Mouse (Mus musculus) forebrain, postnatal 0 days (tissue): ENCODE measurements around the gene B4galt1. TPM values are rescaled to one million over a fixed set of nuclear protein-coding genes. Genes with fewer than 3 reads are reported as not detected.

Source experiments
- ATAC-seq: fragments of 200-750 bp; cut with Nextera tagmentation; 2 replicates; pipeline ENCODE4 v1.8.0; 2017; ENCODE audit warnings: mild to moderate bottlenecking, moderate library complexity
- DNase-seq: peaks from one replicate; pipeline ENCODE4 v3.0.0-alpha.2; 2015
- H3K27ac ChIP-seq: fragments of 300-500 bp; sonication (generic); 2 replicates; pipeline ENCODE4 v1.5.1; 2014; ENCODE audit warnings: low read depth, mild to moderate bottlenecking, antibody characterized with exemption, low read length, moderate library complexity, mixed read lengths
- H3K27me3 ChIP-seq: fragments of 300-500 bp; sonication (generic); 2 replicates; pipeline ENCODE4 v1.6.1; 2014; ENCODE audit warnings: mild to moderate bottlenecking, low read length, mixed read lengths; ENCODE audit not compliant: insufficient read depth
- H3K36me3 ChIP-seq: fragments of 300-500 bp; sonication (generic); 2 replicates; pipeline ENCODE4 v1.6.1; 2014; ENCODE audit warnings: mild to moderate bottlenecking, moderate library complexity; ENCODE audit not compliant: insufficient read depth
- H3K4me1 ChIP-seq: fragments of 300-500 bp; sonication (generic); 2 replicates; pipeline ENCODE4 v1.6.1; 2014; ENCODE audit warnings: antibody characterized with exemption; ENCODE audit not compliant: insufficient read depth
- H3K4me2 ChIP-seq: fragments of 300-500 bp; sonication (generic); 2 replicates; pipeline ENCODE4 v1.6.1; 2014; ENCODE audit warnings: low read depth, mild to moderate bottlenecking, moderate library complexity
- H3K4me3 ChIP-seq: fragments of 300-500 bp; sonication (generic); 2 replicates; pipeline ENCODE4 v1.5.1; 2014; ENCODE audit warnings: low read depth, low read length, mixed read lengths
- H3K9ac ChIP-seq: fragments of 300-500 bp; sonication (generic); 2 replicates; pipeline ENCODE4 v1.6.1; 2014; ENCODE audit warnings: mild to moderate bottlenecking
- H3K9me3 ChIP-seq: fragments of 300-500 bp; sonication (generic); 2 replicates; pipeline ENCODE4 v1.6.1; 2016; ENCODE audit warnings: low read length
- CTCF ChIP-seq: sonication (generic); IDR thresholded peaks from 2 replicates; pipeline ENCODE4 v1.5.1; 2016; ENCODE audit warnings: antibody characterized with exemption, control low read depth, low read depth
- WGBS: fragments of 180-500 bp; shearing (Covaris S2); extraction: QIAGEN DNeasy Blood & Tissue Kit; methylation state at CpG from one replicate; pipeline ENCODE4 v1.1.7; 2014; 5-methylcytosine and 5-hydroxymethylcytosine counted together
- polyA plus RNA-seq: library from polyadenylated mRNA; unstranded; fragments of >200 nt; fragmentation: Nextera tagmentation; extraction: Ambion mirVana; gene quantifications from 2 replicates; pipeline ENCODE4 v1.2.1, GENCODE M21; 2015
- total RNA-seq: library from RNA; depleted of rRNA; stranded (reverse); fragments of >200 nt; gene quantifications from 2 replicates; pipeline ENCODE4 v1.2.3, GENCODE M21; 2014

The B4galt1 gene
- total and polyA plus RNA-seq, 2 experiments from 2014 or later, result 4.9 to 10.0 TPM

DNA sequence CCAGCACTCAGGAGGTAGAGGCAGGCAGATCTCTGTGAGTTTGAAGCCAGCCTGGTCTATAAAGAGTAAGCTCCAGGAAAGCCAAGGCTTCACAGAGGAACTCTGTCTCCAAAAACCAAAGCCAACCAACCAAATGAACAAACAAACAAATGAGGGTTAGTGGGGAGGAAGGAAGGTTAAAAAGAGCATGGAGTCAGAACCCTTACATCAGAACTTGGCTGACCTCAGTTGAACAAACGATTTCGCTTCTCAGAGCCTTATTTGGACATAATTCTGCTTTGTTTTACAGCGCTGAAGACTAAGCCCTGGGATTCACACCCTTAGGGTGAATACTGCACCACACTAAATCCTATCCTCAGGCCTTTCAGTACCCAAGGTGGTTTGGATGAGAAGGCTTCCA lies 18.3 kb upstream of the B4galt1 start:
- no peak overlapping the region for H3K4me2 ChIP-seq
- H3K4me3 ChIP-seq, result no peak overlapping the region
- no peak for DNase-seq
- no peak overlapping the region for H3K9ac ChIP-seq
- no peak for ATAC-seq
- H3K27ac ChIP-seq, result no peak overlapping the region
- no peak for TF ChIP-seq CTCF
- no peaks in the 10 kb centered on the region for H3K36me3 ChIP-seq
- no peaks in the 10 kb centered on the region for H3K27me3 ChIP-seq
- no peaks in the 10 kb centered on the region for H3K9me3 ChIP-seq
- WGBS, result 86% methylated on average over 3 of the region's 3 CpGs
- H3K4me1 ChIP-seq, result no peaks in the 10 kb centered on the region

DNA sequence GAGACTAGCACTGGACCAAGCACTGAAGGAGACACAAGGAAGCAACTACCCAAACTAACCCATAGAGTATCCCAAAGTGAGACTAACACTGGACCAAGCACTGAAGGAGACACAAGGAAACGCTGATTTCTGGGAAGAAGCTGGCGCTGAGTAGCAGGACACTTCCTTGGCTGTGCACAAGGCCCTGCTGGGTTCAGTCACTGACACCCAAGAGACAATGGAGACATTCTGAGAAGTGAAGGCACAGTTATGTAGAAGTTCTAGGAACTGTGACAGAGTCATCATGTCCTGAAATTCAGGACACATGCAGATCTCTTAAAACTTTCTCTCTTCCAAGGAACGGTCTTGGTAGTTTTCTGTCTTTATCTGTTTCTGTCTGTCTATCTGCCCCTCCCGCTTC lies 16.4 kb upstream of the B4galt1 start:
- Histone ChIP-seq H3K9me3 (no peaks in the 10 kb centered on the region), H3K4me2 (no peak overlapping the region), H3K4me3 (no peak overlapping the region), H3K27me3 (no peaks in the 10 kb centered on the region), H3K27ac (no peak overlapping the region), H3K9ac (no peak overlapping the region), H3K4me1 (no peaks in the 10 kb centered on the region), H3K36me3 (no peaks in the 10 kb centered on the region)
- no peak for TF ChIP-seq CTCF
- DNase-seq, result no peak
- no peak for ATAC-seq
- WGBS, result 93% methylated on average over 4 of the region's 4 CpGs

DNA sequence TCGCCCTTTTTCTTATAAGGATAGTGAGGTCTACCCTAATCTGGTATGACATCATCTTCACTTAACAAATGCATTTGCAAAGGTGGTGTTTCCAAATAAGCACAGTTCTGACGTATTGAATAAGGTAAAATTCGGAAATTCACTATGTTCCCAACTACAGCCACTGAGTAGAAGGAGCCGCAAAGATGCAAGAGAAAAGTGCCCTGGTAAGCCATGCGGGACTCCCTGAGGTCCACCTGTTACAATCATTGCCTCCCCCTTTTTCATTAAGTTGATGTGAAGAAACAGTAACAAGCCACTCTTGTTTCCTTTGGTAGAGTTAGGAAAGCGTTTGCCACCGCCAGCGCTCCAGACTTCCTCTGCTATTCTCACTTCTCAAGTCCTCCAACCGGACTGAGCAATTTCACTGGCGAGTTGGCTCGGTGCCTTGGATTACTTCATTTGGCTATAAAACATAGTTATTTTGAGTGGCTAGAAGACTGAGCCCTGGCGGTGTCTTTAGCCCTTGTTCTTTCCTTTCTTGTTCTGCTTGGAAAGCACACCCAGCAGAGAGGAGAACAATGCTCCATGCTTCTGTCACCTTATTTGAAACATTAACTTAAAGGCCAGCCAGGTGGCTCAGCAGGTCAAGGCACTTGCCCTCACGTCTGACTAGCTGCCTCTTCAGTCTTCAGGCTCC lies 14.9 kb upstream of the B4galt1 start:
- no peaks in the 10 kb centered on the region for H3K9me3 ChIP-seq
- ATAC-seq, result peak; percentile 45
- no peaks in the 10 kb centered on the region for H3K4me1 ChIP-seq
- TF ChIP-seq CTCF, result no peak
- H3K27me3 ChIP-seq, result no peaks in the 10 kb centered on the region
- H3K4me3 ChIP-seq, result no peak overlapping the region
- H3K9ac ChIP-seq, result no peak overlapping the region
- no peak overlapping the region for H3K27ac ChIP-seq
- no peak overlapping the region for H3K4me2 ChIP-seq
- peak; percentile 69 for DNase-seq
- WGBS, result 45% methylated on average over 13 of the region's 13 CpGs
- H3K36me3 ChIP-seq, result no peaks in the 10 kb centered on the region

DNA sequence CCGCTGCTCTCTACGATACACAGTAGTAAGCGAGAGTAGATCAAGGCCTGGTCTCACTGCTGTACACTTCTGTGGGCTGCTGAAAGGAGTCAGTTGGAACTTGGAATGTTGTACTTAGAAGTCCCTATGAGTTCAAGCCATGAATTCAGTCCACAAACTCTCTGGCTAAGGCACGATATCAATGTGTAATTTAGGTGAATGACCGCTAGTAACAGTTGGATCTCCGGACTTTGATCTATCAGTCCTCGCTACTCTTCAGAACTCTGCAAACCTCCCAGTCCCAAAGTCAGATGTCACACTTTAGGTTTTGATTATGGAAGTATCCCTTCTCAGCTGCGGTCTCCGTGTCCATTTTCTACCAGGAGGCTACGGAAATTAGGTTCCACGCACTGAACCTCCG lies 10.6 kb upstream of the B4galt1 start:
- Histone ChIP-seq H3K36me3 (no peaks in the 10 kb centered on the region), H3K4me3 (no peak overlapping the region), H3K4me2 (no peak overlapping the region), H3K9me3 (no peaks in the 10 kb centered on the region), H3K27me3 (no peaks in the 10 kb centered on the region), H3K4me1 (no peaks in the 10 kb centered on the region), H3K27ac (no peak overlapping the region), H3K9ac (no peak overlapping the region)
- 96% methylated on average over 12 of the region's 12 CpGs for WGBS
- TF ChIP-seq CTCF, result no peak
- no peak for ATAC-seq
- DNase-seq, result no peak

- Histone ChIP-seq H3K4me1 (no peaks in the 10 kb centered on the region), H3K9me3 (no peaks in the 10 kb centered on the region), H3K4me2 (no peak overlapping the region), H3K9ac (no peak overlapping the region), H3K36me3 (no peaks in the 10 kb centered on the region), H3K4me3 (no peak overlapping the region), H3K27ac (no peak overlapping the region), H3K27me3 (no peaks in the 10 kb centered on the region)
- DNase-seq, result no peak
- 86% methylated on average over 3 of the region's 3 CpGs for WGBS
- no peak for ATAC-seq
- TF ChIP-seq CTCF, result no peak
Observed at GRCm38 (mm10) chr4:40863340-40863739, 9.5 kb upstream of the B4galt1 start.

- Histone ChIP-seq H3K36me3 (no peaks in the 10 kb centered on the region), H3K27me3 (no peaks in the 10 kb centered on the region), H3K4me2 (no peak overlapping the region), H3K9me3 (no peaks in the 10 kb centered on the region), H3K4me1 (no peaks in the 10 kb centered on the region), H3K9ac (no peak overlapping the region), H3K27ac (no peak overlapping the region), H3K4me3 (no peak overlapping the region)
- no peak for DNase-seq
- WGBS, result 86% methylated on average over 3 of the region's 3 CpGs
- no peak for TF ChIP-seq CTCF
- no peak for ATAC-seq
Observed at GRCm38 (mm10) chr4:40861131-40861530, 7.3 kb upstream of the B4galt1 start.

GRCm38 (mm10) chr4:40857824-40858346 lies 4.1 kb upstream of the B4galt1 start:
- TF ChIP-seq CTCF, result no peak
- H3K4me1 ChIP-seq, result peaks cover 3% of the 10 kb centered on the region; the same call in 1 of the 2 replicates
- no peaks in the 10 kb centered on the region for H3K27me3 ChIP-seq
- no peaks in the 10 kb centered on the region for H3K9me3 ChIP-seq
- ATAC-seq, result no peak
- WGBS, result 84% methylated on average over 8 of the region's 8 CpGs
- no peak for DNase-seq
- H3K27ac ChIP-seq, result no peak overlapping the region
- H3K9ac ChIP-seq, result no peak overlapping the region
- no peak overlapping the region for H3K4me3 ChIP-seq
- H3K36me3 ChIP-seq, result no peaks in the 10 kb centered on the region
- no peak overlapping the region for H3K4me2 ChIP-seq
